Mouse (Mus musculus): ENCODE measurements at regions not wholly inside any gene's neighbourhood (a gene's known extent, or its start where the extent isn't known, plus 50 kb on each side); places are given as distances from the start of the nearest gene placed in this dataset.
"Not testable (repeated sequence)": the region's sequence is repeated elsewhere in the genome, so short reads cannot be mapped to it uniquely, and the experiment has no call there.

- DNase-seq (ENCODE audit: low read depth, low spot score): no peak
These were observed 237.0 kb downstream of the Impad1 start for GRCm38 (mm10) chr4:4556126-4556525.

- DNase-seq (ENCODE audit: low read depth, low spot score): no peak
These were observed 242.9 kb downstream of the Impad1 start for GRCm38 (mm10) chr4:4550301-4550700.

- DNase-seq (ENCODE audit: low read depth, low spot score): no peak
These were observed 243.3 kb downstream of the Impad1 start for GRCm38 (mm10) chr4:4549893-4550292.

GRCm38 (mm10) chr4:4537172-4537753 is 255.9 kb downstream of the Impad1 start:
- DNase-seq (ENCODE audit: low read depth, low spot score): no peak

- DNase-seq (ENCODE audit: low read depth, low spot score): no peak
These were observed 261.0 kb downstream of the Impad1 start for GRCm38 (mm10) chr4:4532196-4532595.

- DNase-seq (ENCODE audit: low read depth, low spot score): no peak
These were observed 264.8 kb downstream of the Impad1 start for GRCm38 (mm10) chr4:4528311-4528710.

- DNase-seq (ENCODE audit: low read depth, low spot score): no peak
These were observed 271.4 kb downstream of the Impad1 start for GRCm38 (mm10) chr4:4521757-4522156.

GRCm38 (mm10) chr4:4518741-4519140 is 274.4 kb downstream of the Impad1 start:
- DNase-seq (ENCODE audit: low read depth, low spot score): no peak

GRCm38 (mm10) chr4:4513351-4513750 is 279.8 kb downstream of the Impad1 start:
- no peak for DNase-seq (ENCODE audit: low read depth, low spot score)

- peak; percentile 10 for DNase-seq (ENCODE audit: low read depth, low spot score)
These were observed 282.8 kb downstream of the Impad1 start for GRCm38 (mm10) chr4:4510180-4510920.

- no peak for DNase-seq (ENCODE audit: low read depth, low spot score)
These were observed 283.9 kb downstream of the Impad1 start for GRCm38 (mm10) chr4:4509296-4509695.

GRCm38 (mm10) chr4:4497199-4497598 is 296.0 kb downstream of the Impad1 start:
- DNase-seq (ENCODE audit: low read depth, low spot score): no peak

GRCm38 (mm10) chr4:4496181-4496580 is 297.0 kb downstream of the Impad1 start:
- no peak for DNase-seq (ENCODE audit: low read depth, low spot score)

- no peak for DNase-seq (ENCODE audit: low read depth, low spot score)
These were observed 327.9 kb downstream of the Impad1 start for GRCm38 (mm10) chr4:4465169-4465714.

- no peak for DNase-seq (ENCODE audit: low read depth, low spot score)
These were observed 328.9 kb downstream of the Impad1 start for GRCm38 (mm10) chr4:4464130-4464700.

- no peak for DNase-seq (ENCODE audit: low read depth, low spot score)
These were observed 333.9 kb downstream of the Impad1 start for GRCm38 (mm10) chr4:4459258-4459657.

- DNase-seq (ENCODE audit: low read depth, low spot score): peak; percentile 42
These were observed 343.1 kb downstream of the Impad1 start for GRCm38 (mm10) chr4:4450104-4450503.

- DNase-seq (ENCODE audit: low read depth, low spot score): peak; percentile 45
These were observed 350.5 kb downstream of the Impad1 start for GRCm38 (mm10) chr4:4442650-4443049.

GRCm38 (mm10) chr4:4437559-4437958 is 355.6 kb downstream of the Impad1 start:
- no peak for DNase-seq (ENCODE audit: low read depth, low spot score)

- not testable (repeated sequence) for DNase-seq (ENCODE audit: low read depth, low spot score)
These were observed 347.2 kb upstream of the Sdr16c6 start for GRCm38 (mm10) chr4:4424526-4424925.

- peak; percentile 29 for DNase-seq (ENCODE audit: low read depth, low spot score)
These were observed 326.5 kb upstream of the Sdr16c6 start for GRCm38 (mm10) chr4:4403812-4404211.

GRCm38 (mm10) chr4:4397410-4397809 is 320.1 kb upstream of the Sdr16c6 start:
- DNase-seq (ENCODE audit: low read depth, low spot score): peak; percentile 42
